Mouse (Mus musculus) CH12.LX (cell line): ENCODE measurements around the gene Tspan17. TPM values are rescaled to one million over a fixed set of nuclear protein-coding genes. Genes with fewer than 3 reads are reported as not detected.

Source experiments
- DNase-seq: peaks from one replicate; pipeline ENCODE4 v3.0.0-alpha.2; 2013; ENCODE audit errors: extremely low read depth
- H3K27ac ChIP-seq: 2 replicates; pipeline ENCODE4 v1.5.1; 2012; ENCODE audit warnings: low read depth, mild to moderate bottlenecking, control low read depth, moderate library complexity; ENCODE audit not compliant: insufficient read depth
- H3K27me3 ChIP-seq: replicated peaks from 2 replicates; pipeline ENCODE3; 2012; ENCODE audit warnings: inconsistent platforms
- H3K36me3 ChIP-seq, 2 experiments: replicated peaks in 1 of 2; 2 replicates each; pipeline versions ENCODE3 to v1.6.1; 2012; ENCODE audit warnings: inconsistent platforms in 1 of 2, low read length in 1 of 2, mild to moderate bottlenecking in 1 of 2, mixed read lengths in 1 of 2, moderate library complexity in 1 of 2; ENCODE audit not compliant: control insufficient read depth in 1 of 2, insufficient read depth in 1 of 2
- H3K4me1 ChIP-seq, 2 experiments: 2 replicates each; pipeline ENCODE4 v1.6.1; 2012; ENCODE audit warnings: inconsistent platforms in 1 of 2, moderate library complexity in 1 of 2; ENCODE audit not compliant: insufficient read depth in 2 of 2, control insufficient read depth in 1 of 2
- H3K4me2 ChIP-seq: 2 replicates; pipeline ENCODE4 v1.6.1; 2012; ENCODE audit warnings: low read depth, mild to moderate bottlenecking, control low read depth; ENCODE audit not compliant: poor library complexity, insufficient read depth, severe bottlenecking
- H3K4me3 ChIP-seq, 3 experiments: fragments of 150-350 bp in 1 of 3; sonication (generic) in 1 of 3; replicated peaks in 1 of 3; 2 replicates each; pipeline versions ENCODE3 to v1.5.1; 2011 to 2012; ENCODE audit warnings: low read depth in 2 of 3, low read length in 2 of 3, mild to moderate bottlenecking in 2 of 3, moderate library complexity in 2 of 3, control low read depth in 1 of 3, improper control_type of control experiment in 1 of 3, inconsistent platforms in 1 of 3, mixed read lengths in 1 of 3; ENCODE audit not compliant: poor library complexity in 1 of 3
- H3K79me2 ChIP-seq: replicated peaks from 2 replicates; pipeline ENCODE4 v1.6.1; 2012; ENCODE audit warnings: mild to moderate bottlenecking, moderate library complexity; ENCODE audit not compliant: control insufficient read depth, poor library complexity, insufficient read depth, severe bottlenecking; ENCODE audit errors: extremely low read depth
- H3K9ac ChIP-seq: 2 replicates; pipeline ENCODE4 v1.6.1; 2012; ENCODE audit warnings: low read depth, mild to moderate bottlenecking, control low read depth, moderate library complexity; ENCODE audit not compliant: insufficient read depth
- H3K9me3 ChIP-seq: replicated peaks from 2 replicates; pipeline ENCODE3; 2012; ENCODE audit warnings: low read length, inconsistent platforms, mixed read lengths
- CTCF ChIP-seq, 2 experiments: IDR thresholded peaks in 1 of 2; conservative IDR thresholded peaks in 1 of 2; 2 replicates each; pipeline ENCODE4 v1.5.1; 2011 to 2012; ENCODE audit warnings: low read depth in 2 of 2, low read length in 2 of 2, improper control_type of control experiment in 1 of 2, inconsistent platforms in 1 of 2, mild to moderate bottlenecking in 1 of 2, moderate library complexity in 1 of 2
- EP300 ChIP-seq: IDR thresholded peaks from 2 replicates; pipeline ENCODE4 v1.6.1; 2011; ENCODE audit warnings: low read length, improper control_type of control experiment
- ETS1 ChIP-seq: conservative IDR thresholded peaks from 2 replicates; pipeline ENCODE4 v1.6.1; 2012; ENCODE audit warnings: low read depth, mild to moderate bottlenecking, inconsistent platforms, low read length, improper control_type of control experiment, moderate library complexity
- JUND ChIP-seq: conservative IDR thresholded peaks from 2 replicates; pipeline ENCODE4 v1.6.1; 2011; ENCODE audit warnings: low read depth, low read length, improper control_type of control experiment
- KAT2A ChIP-seq: IDR thresholded peaks from 2 replicates; pipeline ENCODE4 v1.6.1; 2012; ENCODE audit warnings: low read length, improper control_type of control experiment, inconsistent platforms; ENCODE audit not compliant: insufficient replicate concordance
- MAFK ChIP-seq: IDR thresholded peaks from 2 replicates; pipeline ENCODE4 v1.6.1; 2011; ENCODE audit warnings: low read length, improper control_type of control experiment; ENCODE audit not compliant: insufficient replicate concordance
- RAD21 ChIP-seq: IDR thresholded peaks from 2 replicates; pipeline ENCODE4 v1.6.1; 2011; ENCODE audit warnings: low read depth, mild to moderate bottlenecking, low read length, improper control_type of control experiment, moderate library complexity
- SMC3 ChIP-seq: IDR thresholded peaks from 2 replicates; pipeline ENCODE4 v1.6.1; 2011; ENCODE audit warnings: low read depth, low read length, improper control_type of control experiment
- TBP ChIP-seq: conservative IDR thresholded peaks from 2 replicates; pipeline ENCODE4 v1.6.1; 2011; ENCODE audit warnings: low read depth, low read length, improper control_type of control experiment
- ZC3H11A ChIP-seq: IDR thresholded peaks from 2 replicates; pipeline ENCODE4 v1.6.1; 2012; ENCODE audit warnings: low read depth, mild to moderate bottlenecking, inconsistent platforms, low read length, improper control_type of control experiment
- dilution Hi-C: fragments of 300-500 bp; cut with MboI; formaldehyde crosslinking; loops from 2 replicates; pipeline ENCODE4 v1.14.3; 2020; ENCODE audit warnings: low sequenced_read_pairs; ENCODE audit not compliant: extremely low pct_unique_long_range_greater_than_20kb, extremely low pct_ligation_motif_present
- in situ Hi-C: fragments of 300-500 bp; cut with MboI; formaldehyde crosslinking; loops from 3 replicates; pipeline ENCODE4 v1.14.3; 2019; ENCODE audit warnings: low sequenced_read_pairs, low pct_ligation_motif_present, low pct_unique_long_range_greater_than_20kb, mixed read lengths
- polyA plus RNA-seq: library from polyadenylated mRNA; unstranded; fragments of >175 nt; gene quantifications from 2 replicates; pipeline ENCODE4 v1.2.1, GENCODE M21; 2012; ENCODE audit warnings: low read depth; ENCODE audit not compliant: insufficient read length
- total RNA-seq, 2 experiments: library from RNA; depleted of rRNA; stranded (reverse); fragments of 300-350 nt in 1 of 2; fragments of >200 nt in 1 of 2; gene quantifications; 2 replicates each; pipeline ENCODE4 v1.2.3; 2012 to 2014

Gene Tspan17
- total and polyA plus RNA-seq, 3 experiments = 0.61 to 0.68 TPM; not detected in 1

DNA sequence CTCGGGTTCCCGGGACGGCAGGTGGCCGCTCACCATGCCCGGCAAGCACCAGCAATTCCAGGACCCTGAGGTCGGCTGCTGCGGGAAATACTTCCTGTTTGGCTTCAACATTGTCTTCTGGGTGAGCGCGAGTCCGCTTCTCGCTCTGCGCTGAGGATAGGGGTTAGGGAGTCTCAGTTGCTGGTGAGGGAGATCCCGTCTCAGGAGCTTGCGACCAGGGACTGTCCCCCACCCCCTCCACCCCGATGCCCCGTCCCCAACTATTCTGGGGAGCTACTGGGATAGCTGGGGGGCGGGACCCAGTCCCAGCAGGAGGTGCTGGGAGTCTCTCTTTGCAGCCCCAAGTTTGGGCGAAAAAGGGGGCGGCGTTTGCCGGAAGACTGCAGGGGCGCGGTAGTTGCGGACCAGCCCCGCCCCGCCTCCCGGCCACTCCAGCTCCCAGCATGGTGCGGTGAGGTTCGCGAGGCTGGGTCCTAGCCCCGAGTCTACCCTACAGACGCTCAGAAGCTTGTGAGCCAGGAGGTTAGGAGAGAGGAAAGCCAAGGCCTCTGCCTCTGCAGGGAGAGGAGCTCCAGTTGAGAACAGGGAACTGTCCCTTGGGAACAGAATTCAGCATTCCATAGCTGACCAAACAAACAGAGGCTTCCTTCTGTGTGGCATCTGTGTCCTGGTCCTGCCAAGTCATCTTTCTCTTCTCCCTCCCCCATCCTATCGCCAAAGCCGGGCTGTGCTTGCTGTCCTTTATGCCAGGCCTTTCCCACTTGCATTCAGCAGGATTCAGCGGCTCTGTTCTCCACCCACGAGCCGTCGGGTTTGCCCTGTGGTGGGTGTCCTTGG, 602 bp downstream of the Tspan17 start:
- in situ Hi-C loops (loop anchor here (10.0 kb wide), 1 partner anchor 385 kb away; no protein-coding TSS in a partner anchor), dilution Hi-C loops (no loop called here)
- peak; percentile 21 for DNase-seq
- Histone ChIP-seq H3K4me3 (peak overlapping the region; percentile 25 to 59 (median 28)), H3K36me3 (no peaks in the 10 kb centered on the region), H3K79me2 (no peaks in the 10 kb centered on the region), H3K27ac (no peak overlapping the region), H3K4me1 (peaks cover 0 to 3% of the 10 kb centered on the region in 2 experiments; a peak in 1 of 4 replicates), H3K9me3 (peaks cover 6% of the 10 kb centered on the region), H3K27me3 (peaks cover 80% of the 10 kb centered on the region), H3K4me2 (peak overlapping the region; percentile 69), H3K9ac (peak overlapping the region; percentile 57; the same call in 1 of the 2 replicates)
- TF ChIP-seq SMC3 = no peak
- TF ChIP-seq RAD21 = no peak
- no peak for TF ChIP-seq KAT2A
- no peak for TF ChIP-seq ETS1
- no peak for TF ChIP-seq MAFK
- TF ChIP-seq TBP = no peak

GRCm38 (mm10) chr13:54792259-54793230, 3.4 kb downstream of the Tspan17 start:
- in situ Hi-C loops = loop anchor here (10.0 kb wide), 1 partner anchor 382 kb away; no protein-coding TSS in a partner anchor
- H3K4me1 ChIP-seq = peaks cover 0 to 3% of the 10 kb centered on the region in 2 experiments; a peak in 1 of 4 replicates
- H3K9ac ChIP-seq = no peak overlapping the region
- no peak overlapping the region for H3K4me2 ChIP-seq
- H3K79me2 ChIP-seq = no peaks in the 10 kb centered on the region
- H3K27ac ChIP-seq = no peak overlapping the region
- peaks cover 6% of the 10 kb centered on the region for H3K9me3 ChIP-seq
- no peaks in the 10 kb centered on the region for H3K36me3 ChIP-seq
- dilution Hi-C loops = no loop called here
- TF ChIP-seq ZC3H11A (no peak), ETS1 (no peak), EP300 (no peak), JUND (no peak), CTCF (conservative IDR thresholded peaks at IDR 0.05 in 1 of 2, IDR thresholded peaks at IDR 0.05 in 1 of 2; ENCODE audit: low read depth in 2 of 2, low read length in 2 of 2) (peak in 1 of 2 experiments; percentile 33; a peak in 3 of 4 replicates)
- H3K27me3 ChIP-seq = peaks cover 78% of the 10 kb centered on the region
- H3K4me3 ChIP-seq = no peak overlapping the region
- DNase-seq = no peak
